Mouse (Mus musculus): ENCODE measurements around the gene Alg5.

The Alg5 gene

GRCm38 (mm10) chr3:54735247-54736046 is at the start of gene Alg5, which contains the start of gene Exosc8:
Gene Alg5, plus strand, starts transcription at chr3:54735539.
Gene Exosc8, minus strand, starts transcription at chr3:54735393.
- no peak for TF ChIP-seq GATA4 (IDR thresholded peaks at IDR 0.05; ENCODE audit: insufficient replicate concordance, low read length)

DNA sequence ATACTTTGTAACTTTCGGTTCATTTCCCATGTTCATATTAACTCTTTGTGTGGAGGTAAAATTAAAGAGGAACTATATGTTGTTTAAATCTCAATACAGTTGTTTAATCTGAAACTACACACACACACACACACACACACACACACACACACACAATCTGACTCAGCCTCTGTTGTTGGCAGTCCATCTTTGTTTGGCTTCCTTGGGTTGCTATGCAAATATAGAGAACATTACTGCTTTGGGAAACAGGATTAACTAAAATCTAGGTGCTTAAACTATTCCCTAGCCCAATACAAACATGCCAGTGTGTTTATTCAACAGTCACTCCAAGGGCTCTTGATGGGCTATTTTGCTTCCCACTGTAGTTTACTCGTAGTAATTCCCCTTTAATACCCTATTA is 48.1 kb upstream of the Alg5 start:
- no peak for TF ChIP-seq GATA4 (IDR thresholded peaks at IDR 0.05; ENCODE audit: insufficient replicate concordance, low read length)

- TF ChIP-seq GATA4 (IDR thresholded peaks at IDR 0.05; ENCODE audit: insufficient replicate concordance, low read length): no peak
These were observed 46.2 kb upstream of the Alg5 start for GRCm38 (mm10) chr3:54689091-54689490.

GRCm38 (mm10) chr3:54692202-54693055 is 42.9 kb upstream of the Alg5 start, which contains the start of gene Supt20:
Gene Supt20, plus strand, starts transcription at chr3:54692807.
- TF ChIP-seq GATA4 (IDR thresholded peaks at IDR 0.05; ENCODE audit: insufficient replicate concordance, low read length): no peak

DNA sequence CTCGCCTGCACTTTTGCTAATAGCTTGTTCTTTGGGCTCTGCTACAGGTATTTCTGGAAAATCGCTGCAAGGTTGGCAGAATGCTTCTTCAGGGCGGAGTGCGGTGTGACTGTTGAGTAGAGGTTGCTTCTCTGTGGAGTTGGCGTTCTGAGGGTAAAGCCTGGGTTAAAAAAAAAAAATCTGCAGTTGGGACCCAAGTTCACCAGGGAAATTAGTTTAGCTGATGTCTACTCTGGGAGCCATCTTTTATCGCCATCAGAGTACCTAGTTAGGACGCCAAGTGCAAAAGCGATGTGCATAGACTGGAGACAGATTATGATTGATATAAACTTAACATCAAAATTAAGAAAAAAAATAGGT is 42.3 kb upstream of the Alg5 start:
- no peak for TF ChIP-seq GATA4 (IDR thresholded peaks at IDR 0.05; ENCODE audit: insufficient replicate concordance, low read length)

DNA sequence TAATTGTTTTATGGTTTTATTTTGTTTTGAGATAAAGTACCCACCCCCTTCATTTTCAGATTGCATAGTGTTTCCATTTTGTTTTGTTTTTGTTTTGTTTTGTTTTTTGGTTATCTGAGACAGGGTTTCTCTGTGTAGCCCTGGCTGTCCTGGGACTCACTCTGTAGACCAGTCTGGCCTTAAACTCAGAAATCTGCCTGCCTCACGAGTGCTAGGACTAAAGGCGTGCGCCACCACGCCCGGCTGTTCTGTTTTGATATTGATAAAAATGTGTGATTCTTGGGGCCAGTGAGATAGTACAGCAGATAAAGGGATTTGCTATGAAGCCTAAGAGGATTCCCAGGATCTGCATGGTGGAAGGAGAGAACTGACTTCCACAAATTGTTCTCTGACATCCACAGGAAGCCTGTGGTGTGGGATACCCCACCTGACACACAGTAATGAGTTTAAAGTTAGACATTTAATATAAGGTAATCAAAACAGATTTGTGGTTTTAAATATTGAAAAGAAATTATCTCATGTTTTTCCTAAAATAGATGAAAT is 35.5 kb upstream of the Alg5 start:
- no peak for TF ChIP-seq GATA4 (IDR thresholded peaks at IDR 0.05; ENCODE audit: insufficient replicate concordance, low read length)

DNA sequence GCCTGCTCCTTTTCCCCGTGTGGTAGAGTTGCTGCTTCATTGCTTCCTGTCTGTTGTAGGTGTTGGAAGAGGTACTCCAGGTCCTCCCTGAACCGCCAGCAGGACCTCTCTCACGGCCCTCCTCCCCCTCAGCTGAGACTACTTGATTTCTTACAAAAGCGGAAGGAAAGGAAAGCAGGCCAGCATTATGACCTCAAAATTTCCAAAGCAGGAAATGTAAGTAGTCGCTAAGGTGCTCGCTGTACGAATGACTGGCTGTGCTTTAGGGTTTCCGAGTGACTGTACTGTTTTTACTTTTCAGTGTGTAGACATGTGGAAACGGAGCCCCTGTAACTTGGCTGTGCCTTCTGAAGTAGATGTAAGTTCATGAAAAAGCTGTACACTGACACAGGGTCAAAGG is 26.4 kb upstream of the Alg5 start:
- TF ChIP-seq GATA4 (IDR thresholded peaks at IDR 0.05; ENCODE audit: insufficient replicate concordance, low read length): no peak

DNA sequence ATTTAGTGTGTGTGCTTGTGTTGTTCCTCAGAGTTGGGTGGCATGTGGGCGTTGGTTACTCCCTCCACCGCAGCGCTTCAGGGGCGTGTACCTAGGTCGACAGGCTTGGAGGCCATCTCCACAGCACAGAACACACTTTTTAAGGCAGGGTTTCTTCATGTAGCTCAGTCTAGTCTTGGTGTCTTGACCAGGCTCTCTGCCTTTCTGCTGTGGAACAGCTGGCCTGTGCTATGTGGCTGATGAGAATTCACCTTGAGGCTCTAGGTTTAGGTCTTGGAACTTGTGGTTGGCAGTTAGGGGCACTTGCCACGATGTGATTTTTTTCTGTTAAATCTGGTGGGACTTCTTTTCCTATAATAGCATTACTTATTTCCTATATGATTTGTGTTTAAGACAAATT is 21.1 kb upstream of the Alg5 start, which contains the start of gene Gm21958:
Gene Gm21958, minus strand, starts transcription at position 101 of the 400 bp plus-strand sequence.
- TF ChIP-seq GATA4 (IDR thresholded peaks at IDR 0.05; ENCODE audit: insufficient replicate concordance, low read length): no peak

DNA sequence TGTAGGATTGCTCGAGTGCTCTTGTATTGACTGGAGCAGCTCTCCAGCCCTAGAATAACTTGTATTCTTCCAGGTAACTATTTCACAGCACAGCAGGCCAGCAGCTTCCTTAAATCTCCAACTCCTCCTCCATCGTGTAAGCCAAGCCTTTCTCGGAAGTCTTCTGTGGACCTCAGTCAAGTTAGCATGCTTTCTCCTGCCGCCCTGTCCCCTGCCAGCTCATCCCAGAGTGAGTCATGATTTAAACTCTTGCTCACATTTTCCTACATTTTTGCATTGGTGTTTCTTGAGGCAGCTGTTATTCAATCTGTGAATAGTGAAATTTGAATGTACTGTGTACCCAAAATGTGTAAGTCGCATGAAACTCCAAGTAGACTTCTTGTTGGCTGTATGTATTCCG is 19.9 kb upstream of the Alg5 start:
- TF ChIP-seq GATA4 (IDR thresholded peaks at IDR 0.05; ENCODE audit: insufficient replicate concordance, low read length): no peak

DNA sequence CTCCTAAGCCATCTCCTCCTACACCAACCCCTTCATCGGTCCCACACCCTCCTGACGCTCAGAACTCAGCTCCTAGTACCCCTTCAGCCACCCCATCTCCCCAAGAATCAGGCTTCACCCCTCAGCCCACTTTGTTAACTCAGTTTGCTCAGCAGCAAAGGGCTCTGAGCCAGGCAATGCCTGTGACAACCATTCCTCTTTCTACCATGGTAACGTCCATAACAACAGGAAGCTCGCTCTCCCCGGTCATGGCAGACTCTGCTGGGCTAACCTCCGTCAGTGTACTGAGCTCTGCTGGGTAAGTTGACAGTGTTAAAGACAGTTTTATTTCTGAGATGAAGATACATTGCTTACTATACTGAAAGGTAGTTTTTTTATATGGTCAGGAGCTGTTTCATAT is 18.0 kb upstream of the Alg5 start:
- no peak for TF ChIP-seq GATA4 (IDR thresholded peaks at IDR 0.05; ENCODE audit: insufficient replicate concordance, low read length)

DNA sequence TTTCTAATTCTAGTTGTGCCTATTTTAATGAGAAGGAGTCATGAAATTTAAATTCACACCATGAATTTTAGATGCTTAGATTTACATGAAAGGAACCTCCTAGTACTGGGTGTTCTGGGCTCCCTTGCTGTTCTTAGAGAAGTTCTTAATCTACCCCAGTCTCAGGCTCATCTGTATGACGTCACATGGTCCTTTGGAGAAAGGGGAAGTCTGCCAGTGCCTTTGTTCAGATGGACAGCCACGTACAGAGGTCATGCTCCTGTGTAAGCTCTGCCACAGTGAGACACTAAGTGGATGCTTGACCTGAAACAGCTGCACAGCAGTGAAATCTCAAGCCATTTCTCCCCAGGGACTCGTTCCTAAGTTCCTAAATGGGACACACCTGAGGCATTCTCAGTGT is 16.4 kb upstream of the Alg5 start:
- TF ChIP-seq GATA4 (IDR thresholded peaks at IDR 0.05; ENCODE audit: insufficient replicate concordance, low read length): no peak

DNA sequence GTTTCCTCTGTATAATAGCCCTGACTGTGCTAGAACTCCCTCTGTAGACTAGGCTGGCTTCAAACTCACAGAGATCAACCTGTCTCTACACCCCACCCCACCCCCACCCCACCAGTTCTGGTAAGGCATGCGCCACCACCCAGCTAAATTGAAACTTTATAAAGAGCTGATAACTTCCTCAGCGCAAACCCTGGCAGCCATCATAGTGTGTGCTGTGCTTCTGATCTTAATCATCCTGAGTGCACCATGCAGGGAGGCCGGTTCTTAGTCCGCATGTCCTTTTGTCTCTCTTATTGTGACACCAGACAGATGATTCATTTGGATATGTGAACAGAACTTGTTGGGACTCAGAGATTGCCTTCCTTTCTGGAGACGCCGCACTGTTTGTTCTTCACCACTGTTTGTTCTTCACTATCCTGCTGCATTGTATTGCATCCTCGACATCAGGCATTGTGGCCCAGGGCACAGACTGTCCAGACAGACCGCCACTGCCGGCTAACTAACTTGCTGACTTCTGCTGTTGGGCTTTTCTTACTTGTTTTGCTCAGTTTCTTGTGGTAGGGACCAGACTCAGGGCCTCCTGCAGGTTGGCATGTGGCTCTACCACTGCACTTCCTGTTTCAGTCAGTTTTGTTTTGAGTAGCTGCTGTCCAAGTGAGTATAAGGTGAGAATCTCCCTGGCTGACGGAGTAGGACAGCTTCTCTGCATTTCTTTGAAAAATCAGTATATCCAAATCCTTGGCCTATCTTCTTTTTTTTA is 11.4 kb upstream of the Alg5 start:
- TF ChIP-seq GATA4 (IDR thresholded peaks at IDR 0.05; ENCODE audit: insufficient replicate concordance, low read length): no peak

DNA sequence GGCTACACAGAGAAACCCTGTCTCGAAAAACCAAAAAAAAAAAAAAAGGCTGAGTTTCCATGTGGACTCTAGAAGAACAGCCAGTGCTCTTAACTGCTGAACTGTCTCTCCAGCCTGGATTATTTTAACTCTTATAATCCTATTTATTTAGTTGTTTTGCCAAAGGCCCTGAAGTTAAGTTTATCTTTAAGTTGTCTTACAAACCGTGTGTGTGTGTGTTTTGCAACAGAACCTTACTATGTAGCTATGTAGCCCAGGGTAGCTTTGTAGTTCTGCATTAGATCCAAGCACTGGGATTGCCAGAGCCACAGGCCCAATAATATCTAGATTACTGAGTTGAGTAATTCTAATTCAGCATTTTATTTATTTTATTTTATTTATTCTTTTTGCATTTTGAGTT is 10.0 kb upstream of the Alg5 start:
- TF ChIP-seq GATA4 (IDR thresholded peaks at IDR 0.05; ENCODE audit: insufficient replicate concordance, low read length): no peak

DNA sequence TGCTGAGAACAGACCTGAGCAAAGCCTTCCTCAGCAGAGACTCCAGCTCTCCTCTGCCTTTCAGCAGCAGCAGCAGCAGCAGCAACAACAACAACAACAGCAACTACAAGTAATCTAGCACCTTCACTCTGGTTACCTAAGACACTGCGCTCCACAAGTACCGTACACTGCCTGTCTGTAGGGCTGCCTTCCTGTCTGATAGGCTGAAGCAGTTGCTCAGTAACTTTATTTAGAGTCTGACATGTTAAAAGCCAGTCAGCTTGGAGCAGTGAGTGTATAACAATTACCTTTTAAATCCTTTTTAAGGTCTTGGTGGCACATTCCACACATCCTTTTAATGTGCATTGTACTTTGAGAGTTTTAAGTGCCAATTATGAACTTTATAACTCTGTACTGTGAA is 7.8 kb upstream of the Alg5 start:
- TF ChIP-seq GATA4 (IDR thresholded peaks at IDR 0.05; ENCODE audit: insufficient replicate concordance, low read length): no peak

GRCm38 (mm10) chr3:54728100-54728499 is 7.2 kb upstream of the Alg5 start:
- no peak for TF ChIP-seq GATA4 (IDR thresholded peaks at IDR 0.05; ENCODE audit: insufficient replicate concordance, low read length)
